8 mouse cellular contexts compared by ENCODE assay signal in genomic region chr6:134631947-134632687, GRCm38 (mm10). TPM values are rescaled to one million over a fixed set of nuclear protein-coding genes. Genes with fewer than 3 reads are reported as not detected.
DNase-seq lines count a peak whose midpoint lies in the region; ATAC-seq and TF ChIP-seq lines count a peak whose summit lies in the region.

Mansc1 (minus strand) TSS chr6:134632488.

- ATAC-seq in hindbrain, embryonic 13.5 days (ENCODE audit: low FRiP score), result peak; percentile 61

- peaks cover 32% of the 10 kb centered on the region for H3K27me3 ChIP-seq in hindbrain, embryonic 13.5 days

- peak within 1 kb of the TSS; percentile 82 for H3K27ac ChIP-seq in gastrocnemius, adult 2 months
- no peak within 1 kb of the TSS for H3K27ac ChIP-seq in hindbrain, embryonic 13.5 days
- no peak within 1 kb of the TSS for H3K27ac ChIP-seq in macrophage

- peak; percentile 76 for DNase-seq in adrenal gland, postnatal 10 days
- peak; percentile 73 to 74 for DNase-seq in cerebellum, postnatal 25 days
- DNase-seq in gastrocnemius, adult 2 months, result peak; percentile 65
- DNase-seq in left cerebral cortex, postnatal 25 days (ENCODE audit: low spot score in 2 of 2), result peak; percentile 45 to 54
- DNase-seq in right cerebral cortex, postnatal 14 days, result peak; percentile 65
- DNase-seq in natural killer cell, adult 2 months (ENCODE audit: low spot score in 2 of 2), result no peak

- H3K4me2 ChIP-seq in hindbrain, embryonic 13.5 days, result peak within 1 kb of the TSS; percentile 85

- no peaks in the 10 kb centered on the region for H3K9me3 ChIP-seq in hindbrain, embryonic 13.5 days

- 1% methylated on average over 46 of the region's 46 CpGs for WGBS in hindbrain, embryonic 13.5 days
- 12% methylated on average over 44 of the region's 46 CpGs for WGBS in macrophage (ENCODE audit: missing documents)

- intact Hi-C loops in gastrocnemius, adult 2 months (cut with DNase I), result no loop called here
- intact Hi-C loops in left cerebral cortex, postnatal 25 days (cut with DNase I), result no loop called here

- H3K4me1 ChIP-seq in hindbrain, embryonic 13.5 days (replicated peaks), result peaks cover 13% of the 10 kb centered on the region

- peak within 1 kb of the TSS; percentile 72 for H3K9ac ChIP-seq in hindbrain, embryonic 13.5 days

- H3K4me3 ChIP-seq in gastrocnemius, adult 2 months, result peak within 1 kb of the TSS; percentile 79
- peak within 1 kb of the TSS; percentile 48 for H3K4me3 ChIP-seq in hindbrain, embryonic 13.5 days
- H3K4me3 ChIP-seq in macrophage (ENCODE audit: inconsistent target), result peak within 1 kb of the TSS; percentile 27

- no peak for TF ChIP-seq CTCF in gastrocnemius, adult 2 months (IDR thresholded peaks at IDR 0.05)

- no peaks in the 10 kb centered on the region for H3K36me3 ChIP-seq in hindbrain, embryonic 13.5 days
- no peaks in the 10 kb centered on the region for H3K36me3 ChIP-seq in macrophage (ENCODE audit: inconsistent target)

- no peaks in the 10 kb centered on the region for H3K79me2 ChIP-seq in macrophage (ENCODE audit: inconsistent target)

RNA-seq across cellular contexts. Expression of gene Mansc1, which starts in this region (rescaled TPM):
- 1 to 10 TPM; 5.5 to 6.9 TPM for total RNA-seq in adrenal gland, postnatal 10 days (2021)
- 1 to 10 TPM in 1 of 2 experiments, under 1 TPM in 1; 0.98 to 1.1 TPM for total RNA-seq in gastrocnemius, adult 2 months (2021)
- polyA plus RNA-seq in hindbrain, embryonic 13.5 days (2015; fragmentation: Nextera tagmentation; extraction: Ambion mirVana), result 0.95 and 1.4 TPM in 2 replicates
- 10 to 100 TPM in 1 of 2 experiments, 1 to 10 TPM in 1; 9.9 to 10.0 TPM for total RNA-seq in left cerebral cortex, postnatal 25 days (2021)
- under 1 TPM in 4 of 26 experiments, not detected in 22; 0.33 to 0.63 (median 0.37) TPM for total RNA-seq in macrophage (2018; cell fraction: chromatin; rRNA removed)
- 1 to 10 TPM in 24 of 26 experiments, under 1 TPM in 2; 0.82 to 2.6 (median 1.7) TPM for total RNA-seq in macrophage (2018; cell fraction: cytosol; rRNA removed)
- total RNA-seq in macrophage (2018; cell fraction: nucleus; rRNA removed), result 1 to 10 TPM in 19 of 26 experiments, under 1 TPM in 6, not detected in 1; 0.52 to 2.7 (median 1.4) TPM
- polyA plus RNA-seq in macrophage (2018), result 1.2 to 2.0 TPM (median 1.2 TPM) in 3 replicates

Comparison
In these comparisons a context has a peak if more than half of its experiments do, and no peak if none do; other contexts are left out.
1. DNase-seq: peak in adrenal gland, postnatal 10 days (single experiment), cerebellum, postnatal 25 days (2 of 2), gastrocnemius, adult 2 months (single experiment), left cerebral cortex, postnatal 25 days (2 of 2) and right cerebral cortex, postnatal 14 days (single experiment); none in natural killer cell, adult 2 months (0 of 2).
2. H3K4me3 ChIP-seq: peak in every context shown above with its lines; median percentile 79 in gastrocnemius, adult 2 months; 48 in hindbrain, embryonic 13.5 days; 27 in macrophage.